Mouse (Mus musculus): ENCODE measurements around the gene Sik2. TPM values are rescaled to one million over a fixed set of nuclear protein-coding genes. Genes with fewer than 3 reads are reported as not detected.

Gene Sik2
- polyA plus RNA-seq, 1 experiment from 2014 or later, result 18.4 TPM

- 92% methylated on average over 3 of the region's 3 CpGs for WGBS
- Histone ChIP-seq H3K4me1 (replicated peaks; ENCODE audit: control insufficient read depth, insufficient read depth, low read length) (no peaks in the 10 kb centered on the region), H3K27me3 (ENCODE audit: control insufficient read depth, insufficient read depth, low read length) (no peaks in the 10 kb centered on the region), H3K4me3 (ENCODE audit: low read depth, low read length) (no peak overlapping the region), H3K9me3 (ENCODE audit: control insufficient read depth, low read length) (no peaks in the 10 kb centered on the region), H3K36me3 (ENCODE audit: control insufficient read depth, insufficient read depth, low read length) (peaks cover 6% of the 10 kb centered on the region; the same call in 1 of the 2 replicates), H3K27ac (ENCODE audit: low read depth, low read length) (no peak overlapping the region), H3K9ac (ENCODE audit: low read length) (no peak overlapping the region), H3K4me2 (ENCODE audit: low read depth, low read length, severe bottlenecking) (no peak overlapping the region)
- ATAC-seq (replicated peaks; ENCODE audit: low FRiP score) (no peak), DNase-seq (ENCODE audit: low spot score) (no peak)
Measured at GRCm38 (mm10) chr9:50877431-50877830, 131.4 kb downstream of the Sik2 start.

- H3K27me3 ChIP-seq (ENCODE audit: control insufficient read depth, insufficient read depth, low read length), result no peaks in the 10 kb centered on the region
- no peaks in the 10 kb centered on the region for H3K9me3 ChIP-seq (ENCODE audit: control insufficient read depth, low read length)
- no peak overlapping the region for H3K27ac ChIP-seq (ENCODE audit: low read depth, low read length)
- no peak overlapping the region for H3K9ac ChIP-seq (ENCODE audit: low read length)
- WGBS, result 94% methylated on average over 3 of the region's 3 CpGs
- peaks cover 5% of the 10 kb centered on the region; the same call in 1 of the 2 replicates for H3K36me3 ChIP-seq (ENCODE audit: control insufficient read depth, insufficient read depth, low read length)
- ATAC-seq (replicated peaks; ENCODE audit: low FRiP score) (no peak), DNase-seq (ENCODE audit: low spot score) (no peak)
- no peak overlapping the region for H3K4me3 ChIP-seq (ENCODE audit: low read depth, low read length)
- no peaks in the 10 kb centered on the region for H3K4me1 ChIP-seq (replicated peaks; ENCODE audit: control insufficient read depth, insufficient read depth, low read length)
- H3K4me2 ChIP-seq (ENCODE audit: low read depth, low read length, severe bottlenecking), result no peak overlapping the region
Measured at GRCm38 (mm10) chr9:50876287-50876686, 132.6 kb downstream of the Sik2 start.

- ATAC-seq (replicated peaks; ENCODE audit: low FRiP score), result no peak
- H3K36me3 ChIP-seq (ENCODE audit: control insufficient read depth, insufficient read depth, low read length), result peaks cover 5% of the 10 kb centered on the region; the same call in 1 of the 2 replicates
- no peak overlapping the region for H3K4me3 ChIP-seq (ENCODE audit: low read depth, low read length)
- no peaks in the 10 kb centered on the region for H3K4me1 ChIP-seq (replicated peaks; ENCODE audit: control insufficient read depth, insufficient read depth, low read length)
- no peak overlapping the region for H3K9ac ChIP-seq (ENCODE audit: low read length)
- no peaks in the 10 kb centered on the region for H3K9me3 ChIP-seq (ENCODE audit: control insufficient read depth, low read length)
- H3K27me3 ChIP-seq (ENCODE audit: control insufficient read depth, insufficient read depth, low read length), result no peaks in the 10 kb centered on the region
- DNase-seq (ENCODE audit: low spot score), result no peak
- no peak overlapping the region for H3K27ac ChIP-seq (ENCODE audit: low read depth, low read length)
- WGBS, result 94% methylated on average over 4 of the region's 4 CpGs
- no peak overlapping the region for H3K4me2 ChIP-seq (ENCODE audit: low read depth, low read length, severe bottlenecking)
Measured at GRCm38 (mm10) chr9:50875470-50875869, 133.4 kb downstream of the Sik2 start.

GRCm38 (mm10) chr9:50874031-50874430 lies 134.8 kb downstream of the Sik2 start:
- Histone ChIP-seq H3K4me2 (ENCODE audit: low read depth, low read length, severe bottlenecking) (no peak overlapping the region), H3K36me3 (ENCODE audit: control insufficient read depth, insufficient read depth, low read length) (peaks cover 8% of the 10 kb centered on the region; the same call in 1 of the 2 replicates), H3K27ac (ENCODE audit: low read depth, low read length) (no peak overlapping the region), H3K9me3 (ENCODE audit: control insufficient read depth, low read length) (no peaks in the 10 kb centered on the region), H3K4me3 (ENCODE audit: low read depth, low read length) (no peak overlapping the region), H3K27me3 (ENCODE audit: control insufficient read depth, insufficient read depth, low read length) (no peaks in the 10 kb centered on the region), H3K9ac (ENCODE audit: low read length) (no peak overlapping the region), H3K4me1 (replicated peaks; ENCODE audit: control insufficient read depth, insufficient read depth, low read length) (no peaks in the 10 kb centered on the region)
- ATAC-seq (replicated peaks; ENCODE audit: low FRiP score), result no peak
- WGBS, result 91% methylated on average over 6 of the region's 6 CpGs
- no peak for DNase-seq (ENCODE audit: low spot score)

- Histone ChIP-seq H3K4me2 (ENCODE audit: low read depth, low read length, severe bottlenecking) (no peak overlapping the region), H3K9me3 (ENCODE audit: control insufficient read depth, low read length) (no peaks in the 10 kb centered on the region), H3K36me3 (ENCODE audit: control insufficient read depth, insufficient read depth, low read length) (peaks cover 8% of the 10 kb centered on the region; the same call in 1 of the 2 replicates), H3K4me3 (ENCODE audit: low read depth, low read length) (no peak overlapping the region), H3K4me1 (replicated peaks; ENCODE audit: control insufficient read depth, insufficient read depth, low read length) (no peaks in the 10 kb centered on the region), H3K27me3 (ENCODE audit: control insufficient read depth, insufficient read depth, low read length) (no peaks in the 10 kb centered on the region), H3K9ac (ENCODE audit: low read length) (no peak overlapping the region), H3K27ac (ENCODE audit: low read depth, low read length) (no peak overlapping the region)
- DNase-seq (ENCODE audit: low spot score) (no peak), ATAC-seq (replicated peaks; ENCODE audit: low FRiP score) (no peak)
- WGBS, result 94% methylated on average over 9 of the region's 9 CpGs
Measured at GRCm38 (mm10) chr9:50873210-50873609, 135.7 kb downstream of the Sik2 start.

- no peak overlapping the region for H3K4me2 ChIP-seq (ENCODE audit: low read depth, low read length, severe bottlenecking)
- H3K4me1 ChIP-seq (replicated peaks; ENCODE audit: control insufficient read depth, insufficient read depth, low read length), result no peaks in the 10 kb centered on the region
- H3K4me3 ChIP-seq (ENCODE audit: low read depth, low read length), result no peak overlapping the region
- ATAC-seq (replicated peaks; ENCODE audit: low FRiP score) (no peak), DNase-seq (ENCODE audit: low spot score) (no peak)
- WGBS, result 88% methylated on average over 2 of the region's 2 CpGs
- H3K36me3 ChIP-seq (ENCODE audit: control insufficient read depth, insufficient read depth, low read length), result peaks cover 7% of the 10 kb centered on the region; the same call in 1 of the 2 replicates
- no peak overlapping the region for H3K9ac ChIP-seq (ENCODE audit: low read length)
- H3K27me3 ChIP-seq (ENCODE audit: control insufficient read depth, insufficient read depth, low read length), result no peaks in the 10 kb centered on the region
- H3K27ac ChIP-seq (ENCODE audit: low read depth, low read length), result no peak overlapping the region
- H3K9me3 ChIP-seq (ENCODE audit: control insufficient read depth, low read length), result no peaks in the 10 kb centered on the region
Measured at GRCm38 (mm10) chr9:50868182-50868581, 140.7 kb downstream of the Sik2 start.

- H3K4me1 ChIP-seq (replicated peaks; ENCODE audit: control insufficient read depth, insufficient read depth, low read length), result no peaks in the 10 kb centered on the region
- peaks cover 7% of the 10 kb centered on the region for H3K36me3 ChIP-seq (ENCODE audit: control insufficient read depth, insufficient read depth, low read length)
- no peaks in the 10 kb centered on the region for H3K27me3 ChIP-seq (ENCODE audit: control insufficient read depth, insufficient read depth, low read length)
- H3K9ac ChIP-seq (ENCODE audit: low read length), result no peak overlapping the region
- DNase-seq (ENCODE audit: low spot score), result no peak
- WGBS, result 94% methylated on average over 6 of the region's 6 CpGs
- no peak overlapping the region for H3K4me2 ChIP-seq (ENCODE audit: low read depth, low read length, severe bottlenecking)
- no peak overlapping the region for H3K27ac ChIP-seq (ENCODE audit: low read depth, low read length)
- H3K4me3 ChIP-seq (ENCODE audit: low read depth, low read length), result no peak overlapping the region
- H3K9me3 ChIP-seq (ENCODE audit: control insufficient read depth, low read length), result no peaks in the 10 kb centered on the region
- no peak for ATAC-seq (replicated peaks; ENCODE audit: low FRiP score)
Measured at GRCm38 (mm10) chr9:50867015-50867414, 141.9 kb downstream of the Sik2 start.

- no peaks in the 10 kb centered on the region for H3K9me3 ChIP-seq (ENCODE audit: control insufficient read depth, low read length)
- H3K27ac ChIP-seq (ENCODE audit: low read depth, low read length), result no peak overlapping the region
- ATAC-seq (replicated peaks; ENCODE audit: low FRiP score), result no peak
- H3K27me3 ChIP-seq (ENCODE audit: control insufficient read depth, insufficient read depth, low read length), result no peaks in the 10 kb centered on the region
- no peaks in the 10 kb centered on the region for H3K4me1 ChIP-seq (replicated peaks; ENCODE audit: control insufficient read depth, insufficient read depth, low read length)
- H3K4me2 ChIP-seq (ENCODE audit: low read depth, low read length, severe bottlenecking), result no peak overlapping the region
- DNase-seq (ENCODE audit: low spot score), result no peak
- no peak overlapping the region for H3K4me3 ChIP-seq (ENCODE audit: low read depth, low read length)
- no peak overlapping the region for H3K9ac ChIP-seq (ENCODE audit: low read length)
- 87% methylated on average over 8 of the region's 8 CpGs for WGBS
- H3K36me3 ChIP-seq (ENCODE audit: control insufficient read depth, insufficient read depth, low read length), result peaks cover 14% of the 10 kb centered on the region
Measured at GRCm38 (mm10) chr9:50865803-50866202, 143.1 kb downstream of the Sik2 start.

GRCm38 (mm10) chr9:50864877-50865276 lies 144.0 kb downstream of the Sik2 start:
- no peak for ATAC-seq (replicated peaks; ENCODE audit: low FRiP score)
- WGBS, result 89% methylated on average over 5 of the region's 5 CpGs

More at GRCm38 (mm10) chr9:50864877-50865276, 144.0 kb downstream of the Sik2 start:
- DNase-seq (ENCODE audit: low spot score), result no peak
- no peak overlapping the region for H3K4me3 ChIP-seq (ENCODE audit: low read depth, low read length)
- no peak overlapping the region for H3K9ac ChIP-seq (ENCODE audit: low read length)
- H3K27ac ChIP-seq (ENCODE audit: low read depth, low read length), result no peak overlapping the region
- H3K27me3 ChIP-seq (ENCODE audit: control insufficient read depth, insufficient read depth, low read length), result no peaks in the 10 kb centered on the region
- H3K36me3 ChIP-seq (ENCODE audit: control insufficient read depth, insufficient read depth, low read length), result peaks cover 11% of the 10 kb centered on the region
- no peaks in the 10 kb centered on the region for H3K4me1 ChIP-seq (replicated peaks; ENCODE audit: control insufficient read depth, insufficient read depth, low read length)
- H3K9me3 ChIP-seq (ENCODE audit: control insufficient read depth, low read length), result no peaks in the 10 kb centered on the region
- no peak overlapping the region for H3K4me2 ChIP-seq (ENCODE audit: low read depth, low read length, severe bottlenecking)

Measured in forebrain, embryonic 11.5 days (tissue).